Mouse (Mus musculus): ENCODE measurements at regions not wholly inside any gene's neighbourhood (a gene's known extent, or its start where the extent isn't known, plus 50 kb on each side); places are given as distances from the start of the nearest gene placed in this dataset.

GRCm38 (mm10) chr16:50839665-50840064 lies 248.7 kb upstream of the Ccdc54 start:
- Histone ChIP-seq H3K9ac (ENCODE audit: low read depth, poor library complexity, severe bottlenecking) (no peak overlapping the region), H3K27me3 (ENCODE audit: control insufficient read depth, insufficient read depth, low read length, poor library complexity, severe bottlenecking) (no peaks in the 10 kb centered on the region), H3K27ac (ENCODE audit: insufficient read depth, low read length) (no peak overlapping the region), H3K36me3 (ENCODE audit: control insufficient read depth, insufficient read depth, low read length, poor library complexity, severe bottlenecking) (no peaks in the 10 kb centered on the region), H3K4me3 (ENCODE audit: low read depth, low read length) (no peak overlapping the region), H3K9me3 (replicated peaks; ENCODE audit: control insufficient read depth, insufficient read depth, low read length, poor library complexity, severe bottlenecking) (no peaks in the 10 kb centered on the region), H3K4me1 (ENCODE audit: control insufficient read depth, insufficient read depth, low read length) (no peaks in the 10 kb centered on the region)
- TF ChIP-seq POLR2A (IDR thresholded peaks at IDR 0.05; ENCODE audit: insufficient read depth, low read length) (no peak), EP300 (IDR thresholded peaks at IDR 0.05; ENCODE audit: insufficient read depth, low read depth, low read length) (no peak), CTCF (IDR thresholded peaks at IDR 0.05; ENCODE audit: low read depth, low read length) (no peak)

- Histone ChIP-seq H3K27ac (ENCODE audit: insufficient read depth, low read length) (no peak overlapping the region), H3K27me3 (ENCODE audit: control insufficient read depth, insufficient read depth, low read length, poor library complexity, severe bottlenecking) (no peaks in the 10 kb centered on the region), H3K4me1 (ENCODE audit: control insufficient read depth, insufficient read depth, low read length) (no peaks in the 10 kb centered on the region), H3K4me3 (ENCODE audit: low read depth, low read length) (no peak overlapping the region), H3K9me3 (replicated peaks; ENCODE audit: control insufficient read depth, insufficient read depth, low read length, poor library complexity, severe bottlenecking) (no peaks in the 10 kb centered on the region), H3K9ac (ENCODE audit: low read depth, poor library complexity, severe bottlenecking) (no peak overlapping the region), H3K36me3 (ENCODE audit: control insufficient read depth, insufficient read depth, low read length, poor library complexity, severe bottlenecking) (no peaks in the 10 kb centered on the region)
- TF ChIP-seq CTCF (IDR thresholded peaks at IDR 0.05; ENCODE audit: low read depth, low read length), result no peak
- no peak for TF ChIP-seq POLR2A (IDR thresholded peaks at IDR 0.05; ENCODE audit: insufficient read depth, low read length)
- no peak for TF ChIP-seq EP300 (IDR thresholded peaks at IDR 0.05; ENCODE audit: insufficient read depth, low read depth, low read length)
These were observed 246.5 kb upstream of the Ccdc54 start for GRCm38 (mm10) chr16:50837416-50837815.

DNA sequence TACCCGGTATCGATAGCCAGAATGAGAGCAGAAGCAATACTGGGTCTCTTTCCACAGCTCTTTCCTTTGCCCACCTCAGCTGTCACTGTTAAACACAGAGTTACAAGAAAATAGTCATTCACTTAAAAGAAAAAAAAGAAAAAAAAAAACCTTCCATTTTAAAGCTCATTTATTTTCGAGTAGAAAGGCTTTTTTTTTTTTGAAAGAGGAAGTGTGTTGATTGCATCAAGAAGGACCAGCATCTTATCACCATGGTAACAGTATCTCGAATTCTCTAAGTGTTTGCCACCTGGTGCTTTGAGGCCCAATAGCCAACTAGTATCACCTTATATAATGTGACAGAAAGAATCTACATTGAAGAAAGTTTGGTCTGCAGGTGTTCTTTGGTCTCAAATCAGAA lies 245.5 kb upstream of the Ccdc54 start:
- Histone ChIP-seq H3K9me3 (replicated peaks; ENCODE audit: control insufficient read depth, insufficient read depth, low read length, poor library complexity, severe bottlenecking) (no peaks in the 10 kb centered on the region), H3K27ac (ENCODE audit: insufficient read depth, low read length) (no peak overlapping the region), H3K4me1 (ENCODE audit: control insufficient read depth, insufficient read depth, low read length) (no peaks in the 10 kb centered on the region), H3K27me3 (ENCODE audit: control insufficient read depth, insufficient read depth, low read length, poor library complexity, severe bottlenecking) (no peaks in the 10 kb centered on the region), H3K4me3 (ENCODE audit: low read depth, low read length) (no peak overlapping the region), H3K36me3 (ENCODE audit: control insufficient read depth, insufficient read depth, low read length, poor library complexity, severe bottlenecking) (no peaks in the 10 kb centered on the region), H3K9ac (ENCODE audit: low read depth, poor library complexity, severe bottlenecking) (no peak overlapping the region)
- TF ChIP-seq EP300 (IDR thresholded peaks at IDR 0.05; ENCODE audit: insufficient read depth, low read depth, low read length) (no peak), POLR2A (IDR thresholded peaks at IDR 0.05; ENCODE audit: insufficient read depth, low read length) (no peak)

GRCm38 (mm10) chr16:50833357-50833756 lies 242.4 kb upstream of the Ccdc54 start:
- no peak for TF ChIP-seq POLR2A (IDR thresholded peaks at IDR 0.05; ENCODE audit: insufficient read depth, low read length)
- no peak for TF ChIP-seq EP300 (IDR thresholded peaks at IDR 0.05; ENCODE audit: insufficient read depth, low read depth, low read length)
- no peak for TF ChIP-seq CTCF (IDR thresholded peaks at IDR 0.05; ENCODE audit: low read depth, low read length)
- no peaks in the 10 kb centered on the region for H3K36me3 ChIP-seq (ENCODE audit: control insufficient read depth, insufficient read depth, low read length, poor library complexity, severe bottlenecking)
- no peak overlapping the region for H3K27ac ChIP-seq (ENCODE audit: insufficient read depth, low read length)
- H3K4me3 ChIP-seq (ENCODE audit: low read depth, low read length), result no peak overlapping the region
- no peak overlapping the region for H3K9ac ChIP-seq (ENCODE audit: low read depth, poor library complexity, severe bottlenecking)
- H3K27me3 ChIP-seq (ENCODE audit: control insufficient read depth, insufficient read depth, low read length, poor library complexity, severe bottlenecking), result no peaks in the 10 kb centered on the region
- no peaks in the 10 kb centered on the region for H3K4me1 ChIP-seq (ENCODE audit: control insufficient read depth, insufficient read depth, low read length)
- no peaks in the 10 kb centered on the region for H3K9me3 ChIP-seq (replicated peaks; ENCODE audit: control insufficient read depth, insufficient read depth, low read length, poor library complexity, severe bottlenecking)

DNA sequence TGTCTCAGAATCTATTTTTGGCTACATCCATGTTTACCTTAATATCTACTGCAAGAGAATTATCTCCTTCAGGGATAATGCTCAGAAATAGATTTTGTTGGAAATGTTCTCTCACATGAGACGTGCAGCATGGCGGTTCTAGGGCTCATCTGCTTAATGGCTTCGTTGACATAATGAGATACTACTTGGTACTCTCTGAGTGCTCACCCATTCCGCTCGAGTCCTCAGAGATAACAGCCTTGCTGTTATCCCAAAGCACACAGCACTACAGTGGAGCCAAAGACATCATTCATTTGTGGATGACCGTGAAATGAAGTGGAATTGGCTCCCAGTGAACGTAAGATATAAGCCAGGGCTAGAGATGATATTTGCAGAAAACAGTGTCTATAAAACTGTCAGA lies 231.4 kb upstream of the Ccdc54 start:
- no peak for TF ChIP-seq POLR2A (IDR thresholded peaks at IDR 0.05; ENCODE audit: insufficient read depth, low read length)
- TF ChIP-seq EP300 (IDR thresholded peaks at IDR 0.05; ENCODE audit: insufficient read depth, low read depth, low read length), result no peak
- no peak for TF ChIP-seq CTCF (IDR thresholded peaks at IDR 0.05; ENCODE audit: low read depth, low read length)

DNA sequence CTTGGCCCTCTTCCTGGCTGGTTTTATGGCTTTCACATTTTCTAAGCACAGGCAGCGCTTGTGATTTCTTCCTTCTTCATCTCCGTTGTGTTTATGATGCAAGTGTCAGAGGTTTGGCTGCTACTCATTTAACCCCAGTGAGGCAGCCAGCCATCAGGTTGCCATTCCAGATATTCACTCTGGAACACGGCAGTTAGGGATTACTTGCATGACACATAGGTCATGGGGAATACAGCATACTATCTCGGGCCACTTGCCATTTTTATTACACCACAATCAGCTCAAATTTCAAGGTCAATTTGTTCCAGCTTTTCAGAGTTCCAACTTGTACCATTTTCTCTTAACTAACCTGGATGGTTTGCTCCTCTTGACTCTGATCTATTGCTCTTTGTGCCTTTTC lies 223.7 kb upstream of the Ccdc54 start:
- Histone ChIP-seq H3K27me3 (ENCODE audit: control insufficient read depth, insufficient read depth, low read length, poor library complexity, severe bottlenecking) (no peaks in the 10 kb centered on the region), H3K4me3 (ENCODE audit: low read depth, low read length) (no peak overlapping the region), H3K9ac (ENCODE audit: low read depth, poor library complexity, severe bottlenecking) (no peak overlapping the region), H3K36me3 (ENCODE audit: control insufficient read depth, insufficient read depth, low read length, poor library complexity, severe bottlenecking) (no peaks in the 10 kb centered on the region), H3K4me1 (ENCODE audit: control insufficient read depth, insufficient read depth, low read length) (no peaks in the 10 kb centered on the region), H3K9me3 (replicated peaks; ENCODE audit: control insufficient read depth, insufficient read depth, low read length, poor library complexity, severe bottlenecking) (no peaks in the 10 kb centered on the region), H3K27ac (ENCODE audit: insufficient read depth, low read length) (no peak overlapping the region)
- TF ChIP-seq EP300 (IDR thresholded peaks at IDR 0.05; ENCODE audit: insufficient read depth, low read depth, low read length), result no peak
- TF ChIP-seq CTCF (IDR thresholded peaks at IDR 0.05; ENCODE audit: low read depth, low read length), result no peak
- no peak for TF ChIP-seq POLR2A (IDR thresholded peaks at IDR 0.05; ENCODE audit: insufficient read depth, low read length)

More for the DNA sequence above, 231.4 kb upstream of the Ccdc54 start:
- Histone ChIP-seq H3K4me3 (ENCODE audit: low read depth, low read length) (no peak overlapping the region), H3K27me3 (ENCODE audit: control insufficient read depth, insufficient read depth, low read length, poor library complexity, severe bottlenecking) (no peaks in the 10 kb centered on the region), H3K9ac (ENCODE audit: low read depth, poor library complexity, severe bottlenecking) (no peak overlapping the region), H3K36me3 (ENCODE audit: control insufficient read depth, insufficient read depth, low read length, poor library complexity, severe bottlenecking) (no peaks in the 10 kb centered on the region), H3K9me3 (replicated peaks; ENCODE audit: control insufficient read depth, insufficient read depth, low read length, poor library complexity, severe bottlenecking) (no peaks in the 10 kb centered on the region), H3K27ac (ENCODE audit: insufficient read depth, low read length) (no peak overlapping the region), H3K4me1 (ENCODE audit: control insufficient read depth, insufficient read depth, low read length) (no peaks in the 10 kb centered on the region)
